Mouse (Mus musculus) heart, postnatal 4 days (tissue): Measurements from ENCODE around the gene Cd44. TPM values are rescaled to one million over a fixed set of nuclear protein-coding genes. Genes with fewer than 3 reads are reported as not detected.

Experiments used
- total RNA-seq, 2 experiments: library from RNA; stranded (reverse); gene quantifications; 2 replicates each; pipeline ENCODE4 v1.2.3; 2021

Gene Cd44
- total RNA-seq, 2 experiments from 2014 or later = 26.7 to 28.2 TPM

Other genes with a start within 250 kb of the Cd44 start
- under 1 TPM; 0.20 to 0.26 TPM for gene Slc1a2, start 243.0 kb downstream of the Cd44 start, total RNA-seq
- gene Pdhx, start 171.8 kb upstream of the Cd44 start, total RNA-seq = 100 to 1,000 TPM; 105 to 120 TPM
- 10 to 100 TPM; 46.4 to 48.4 TPM for gene Apip, start 172.0 kb upstream of the Cd44 start, total RNA-seq